In genomic region chr12:85959822-85960501, GRCm38 (mm10) we compare ENCODE assay signal across 9 mouse cellular contexts.
A peak's percentile ranks its signal among the peaks of the same experiment; 100 is the strongest.
DNase-seq lines count a peak whose midpoint lies in the region; ATAC-seq lines count a peak whose summit lies in the region.
"Had no signal": no experiment of that assay in that cellular context is flagged by ENCODE, and none has a peak within 500 bp of the region (broad histone marks: within the 10 kb centered on the region; RNA-seq: fewer than 3 reads in every experiment).

No protein-coding gene starts in this region.

- no peak for DNase-seq in frontal cortex, postnatal 14 days (ENCODE audit: low spot score in 2 of 2)
- no peak for DNase-seq in lung, postnatal 36 days
- DNase-seq in kidney, adult 11 months, result peak; percentile 44
- DNase-seq in urinary bladder, postnatal 10 days (ENCODE audit: low spot score), result no peak
- no peak for DNase-seq in cerebellum, adult 11 months

- no peak overlapping the region for H3K4me3 ChIP-seq in lung, embryonic 16.5 days (ENCODE audit: low read length)
- H3K4me3 ChIP-seq in limb, embryonic 15.5 days, result no peak overlapping the region
- H3K4me3 ChIP-seq: megakaryocyte, embryonic 14.5 days had no signal

- WGBS in lung, embryonic 16.5 days, result 56% methylated on average over 10 of the region's 10 CpGs
- WGBS in limb, embryonic 15.5 days, result 27% methylated on average over 10 of the region's 10 CpGs

- no peaks in the 10 kb centered on the region for H3K36me3 ChIP-seq in lung, embryonic 16.5 days (ENCODE audit: control insufficient read depth, insufficient read depth, low read length)
- H3K36me3 ChIP-seq in limb, embryonic 15.5 days, result no peaks in the 10 kb centered on the region

- H3K9me3 ChIP-seq in lung, embryonic 16.5 days (ENCODE audit: control insufficient read depth, low read length), result no peaks in the 10 kb centered on the region
- H3K9me3 ChIP-seq in limb, embryonic 15.5 days, result no peaks in the 10 kb centered on the region
- H3K9me3 ChIP-seq: megakaryocyte, embryonic 14.5 days had no signal

- H3K4me2 ChIP-seq in lung, embryonic 16.5 days (ENCODE audit: low read depth, low read length), result no peak overlapping the region
- H3K4me2 ChIP-seq in limb, embryonic 15.5 days, result no peak overlapping the region

- ATAC-seq in frontal cortex, adult (ENCODE audit: low TSS enrichment), result peak; percentile 60; the same call in 1 of the 2 replicates
- ATAC-seq in lung, embryonic 16.5 days (ENCODE audit: low read depth), result peak; percentile 52
- ATAC-seq in limb, embryonic 15.5 days (ENCODE audit: insufficient number of reproducible peaks, low FRiP score, low TSS enrichment, low read depth), result peak; percentile 36; the same call in 1 of the 2 replicates

- H3K27ac ChIP-seq in lung, embryonic 16.5 days (ENCODE audit: low read length), result peak overlapping the region; percentile 89
- peak overlapping the region; percentile 76 for H3K27ac ChIP-seq in limb, embryonic 15.5 days

- no peaks in the 10 kb centered on the region for H3K27me3 ChIP-seq in lung, embryonic 16.5 days (ENCODE audit: control insufficient read depth, insufficient read depth, low read depth, low read length)
- H3K27me3 ChIP-seq in limb, embryonic 15.5 days, result no peaks in the 10 kb centered on the region
- H3K27me3 ChIP-seq: megakaryocyte, embryonic 14.5 days had no signal

- H3K9ac ChIP-seq in lung, embryonic 16.5 days (ENCODE audit: low read length), result no peak overlapping the region
- H3K9ac ChIP-seq in limb, embryonic 15.5 days, result no peak overlapping the region

- H3K4me1 ChIP-seq in lung, embryonic 16.5 days (replicated peaks; ENCODE audit: control insufficient read depth, insufficient read depth, low read length), result peaks cover 40% of the 10 kb centered on the region
- H3K4me1 ChIP-seq in limb, embryonic 15.5 days, result peaks cover 31% of the 10 kb centered on the region
